ENCODE assay signal across 10 mouse cellular contexts in the genomic region with DNA sequence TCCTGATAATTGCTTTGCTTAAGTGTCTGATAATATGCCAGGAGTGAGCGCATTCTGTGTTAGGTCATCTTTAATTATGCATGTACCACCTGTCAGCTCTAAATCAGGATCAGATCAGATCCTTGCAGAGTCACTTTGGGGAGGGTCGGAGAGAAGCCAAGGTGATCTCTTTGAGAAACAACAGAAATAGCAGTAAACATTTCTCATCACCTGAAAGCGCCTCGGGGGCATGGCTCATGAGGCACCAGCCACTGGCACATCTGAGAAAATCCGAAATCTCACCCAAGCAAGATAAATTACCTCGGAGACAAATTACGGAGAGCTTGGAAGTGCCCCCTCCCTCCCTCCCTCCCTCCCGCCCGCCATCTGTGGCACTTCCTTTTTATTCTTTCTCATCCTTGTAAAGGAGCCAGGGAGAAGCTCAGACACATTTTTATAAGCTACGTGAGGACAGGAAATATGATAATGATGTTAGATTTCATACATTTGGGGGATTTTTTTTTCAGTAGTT.
DNase-seq lines count a peak whose midpoint lies in the region; ATAC-seq and TF ChIP-seq lines count a peak whose summit lies in the region.
"Had no signal": no experiment of that assay in that cellular context is flagged by ENCODE, and none has a peak within 500 bp of the region (broad histone marks: within the 10 kb centered on the region; RNA-seq: fewer than 3 reads in every experiment).

No protein-coding gene starts in this region.

- peak; percentile 63 for DNase-seq in heart, adult 11 months
- no peak for DNase-seq in heart, adult 8-10 months (ENCODE audit: low spot score)
- DNase-seq in cerebellum, adult 9-11 months, result peak; percentile 75
- no peak for DNase-seq in natural killer cell, adult 2 months (ENCODE audit: low spot score in 2 of 2)
- DNase-seq in kidney, postnatal 25 days, result no peak
- DNase-seq: lung, adult 18-20 months; thymus, adult 18-20 months had no signal

- H3K9me3 ChIP-seq in hindbrain, embryonic 12.5 days (replicated peaks), result no peaks in the 10 kb centered on the region
- no peaks in the 10 kb centered on the region for H3K9me3 ChIP-seq in neural tube, embryonic 15.5 days (replicated peaks)
- no peaks in the 10 kb centered on the region for H3K9me3 ChIP-seq in intestine, postnatal 0 days (ENCODE audit: control insufficient read depth)

- H3K27me3 ChIP-seq in hindbrain, embryonic 12.5 days, result no peaks in the 10 kb centered on the region
- H3K27me3 ChIP-seq in neural tube, embryonic 15.5 days (replicated peaks), result no peaks in the 10 kb centered on the region
- H3K27me3 ChIP-seq in intestine, postnatal 0 days (replicated peaks; ENCODE audit: control insufficient read depth, insufficient read depth, low read length), result no peaks in the 10 kb centered on the region

- no peak for TF ChIP-seq CTCF in intestine, postnatal 0 days (IDR thresholded peaks at IDR 0.05; ENCODE audit: low read depth)

- H3K4me1 ChIP-seq in hindbrain, embryonic 12.5 days, result peaks cover 71% of the 10 kb centered on the region
- peaks cover 67% of the 10 kb centered on the region for H3K4me1 ChIP-seq in neural tube, embryonic 15.5 days
- no peaks in the 10 kb centered on the region for H3K4me1 ChIP-seq in intestine, postnatal 0 days (replicated peaks; ENCODE audit: control insufficient read depth, insufficient read depth, low read length)

- H3K36me3 ChIP-seq in hindbrain, embryonic 12.5 days, result no peaks in the 10 kb centered on the region
- no peaks in the 10 kb centered on the region for H3K36me3 ChIP-seq in neural tube, embryonic 15.5 days
- no peaks in the 10 kb centered on the region for H3K36me3 ChIP-seq in intestine, postnatal 0 days (ENCODE audit: control insufficient read depth, insufficient read depth)

- 31% methylated on average over 10 of the region's 10 CpGs for WGBS in hindbrain, embryonic 12.5 days
- 11% methylated on average over 10 of the region's 10 CpGs for WGBS in neural tube, embryonic 15.5 days
- WGBS in intestine, postnatal 0 days, result 46% methylated on average over 10 of the region's 10 CpGs

- H3K9ac ChIP-seq in hindbrain, embryonic 12.5 days, result no peak overlapping the region
- H3K9ac ChIP-seq in neural tube, embryonic 15.5 days (replicated peaks), result no peak overlapping the region
- H3K9ac ChIP-seq in intestine, postnatal 0 days (ENCODE audit: low read depth, low read length), result no peak overlapping the region

- H3K27ac ChIP-seq in hindbrain, embryonic 12.5 days, result peak overlapping the region; percentile 77; the same call in 1 of the 2 replicates
- peak overlapping the region; percentile 57; the same call in 1 of the 2 replicates for H3K27ac ChIP-seq in neural tube, embryonic 15.5 days (replicated peaks)
- H3K27ac ChIP-seq in intestine, postnatal 0 days (ENCODE audit: low read depth, low read length), result no peak overlapping the region

- no peak overlapping the region for H3K4me3 ChIP-seq in hindbrain, embryonic 12.5 days
- H3K4me3 ChIP-seq in neural tube, embryonic 15.5 days (replicated peaks), result no peak overlapping the region
- no peak overlapping the region for H3K4me3 ChIP-seq in intestine, postnatal 0 days (ENCODE audit: low read depth, low read length)

- ATAC-seq in hindbrain, embryonic 12.5 days (ENCODE audit: low FRiP score), result no peak
- ATAC-seq in neural tube, embryonic 15.5 days (ENCODE audit: low FRiP score), result no peak
- no peak for ATAC-seq in intestine, postnatal 0 days

- H3K4me2 ChIP-seq in hindbrain, embryonic 12.5 days (replicated peaks), result no peak overlapping the region
- peak overlapping the region; percentile 33 for H3K4me2 ChIP-seq in neural tube, embryonic 15.5 days
- no peak overlapping the region for H3K4me2 ChIP-seq in intestine, postnatal 0 days (replicated peaks; ENCODE audit: low read depth)

Comparison
In these comparisons a context has a peak if more than half of its experiments do, and no peak if none do; other contexts are left out.
1. DNase-seq: peak in heart, adult 11 months (single experiment) and cerebellum, adult 9-11 months (single experiment); none in heart, adult 8-10 months (single experiment), natural killer cell, adult 2 months (0 of 2) and kidney, postnatal 25 days (0 of 2).